Mouse (Mus musculus) limb, embryonic 14.5 days (tissue): Measurements from ENCODE around the gene Rplp2. TPM values are rescaled to one million over a fixed set of nuclear protein-coding genes. Genes with fewer than 3 reads are reported as not detected.

ENCODE experiments used
- ATAC-seq: fragments of 200-750 bp; cut with Nextera tagmentation; 2 replicates; pipeline ENCODE4 v1.8.0; 2017; ENCODE audit warnings: low read depth, moderate number of reproducible peaks, moderate TSS enrichment; ENCODE audit not compliant: low FRiP score
- DNase-seq: peaks from one replicate; pipeline ENCODE4 v3.0.0-alpha.2; 2015; ENCODE audit warnings: low spot score
- H3K27ac ChIP-seq: fragments of 300-500 bp; sonication (generic); replicated peaks from 2 replicates; pipeline ENCODE4 v1.5.1; 2014; ENCODE audit warnings: low read depth, mild to moderate bottlenecking, low read length, moderate library complexity, mixed read lengths
- H3K27me3 ChIP-seq: fragments of 300-500 bp; sonication (generic); 2 replicates; pipeline ENCODE4 v1.6.1; 2014; ENCODE audit warnings: low read length, mixed read lengths; ENCODE audit not compliant: control insufficient read depth, insufficient read depth
- H3K36me3 ChIP-seq: fragments of 300-500 bp; sonication (generic); 2 replicates; pipeline ENCODE4 v1.6.1; 2014; ENCODE audit warnings: mild to moderate bottlenecking, low read length, moderate library complexity, mixed read lengths; ENCODE audit not compliant: control insufficient read depth, insufficient read depth
- H3K4me1 ChIP-seq: fragments of 300-500 bp; sonication (generic); 2 replicates; pipeline ENCODE4 v1.6.1; 2014; ENCODE audit warnings: antibody characterized with exemption, low read length, mixed read lengths; ENCODE audit not compliant: control insufficient read depth, insufficient read depth
- H3K4me2 ChIP-seq: fragments of 300-500 bp; sonication (generic); replicated peaks from 2 replicates; pipeline ENCODE4 v1.6.1; 2014; ENCODE audit warnings: low read depth, mild to moderate bottlenecking, low read length, moderate library complexity; ENCODE audit not compliant: severe bottlenecking
- H3K4me3 ChIP-seq: fragments of 300-500 bp; sonication (generic); replicated peaks from 2 replicates; pipeline ENCODE4 v1.5.1; 2014; ENCODE audit warnings: low read length
- H3K9ac ChIP-seq: fragments of 300-500 bp; sonication (generic); 2 replicates; pipeline ENCODE4 v1.6.1; 2014; ENCODE audit warnings: mild to moderate bottlenecking, low read depth, low read length, moderate library complexity; ENCODE audit not compliant: severe bottlenecking
- H3K9me3 ChIP-seq: fragments of 300-500 bp; sonication (generic); 2 replicates; pipeline ENCODE4 v1.6.1; 2016; ENCODE audit warnings: low read length; ENCODE audit not compliant: control insufficient read depth
- POLR2A ChIP-seq: fragments of 200-500 bp; IDR thresholded peaks from 2 replicates; pipeline ENCODE4 v1.8.0; 2012; ENCODE audit warnings: inconsistent platforms, mild to moderate bottlenecking, moderate library complexity, borderline replicate concordance; ENCODE audit not compliant: insufficient read depth, insufficient read length; ENCODE audit errors: extremely low read depth
- WGBS: fragments of 180-500 bp; shearing (Covaris S2); extraction: QIAGEN DNeasy Blood & Tissue Kit; methylation state at CpG from one replicate; pipeline ENCODE4 v1.1.7; 2014; 5-methylcytosine and 5-hydroxymethylcytosine counted together
- polyA plus RNA-seq, 2 experiments: library from polyadenylated mRNA; depleted of rRNA in 1 of 2; stranded (reverse) in 1 of 2; unstranded in 1 of 2; fragments of >200 nt; fragmentation: Nextera tagmentation in 1 of 2; extraction: Ambion mirVana in 1 of 2; gene quantifications; 2 replicates each; pipeline versions ENCODE4 v1.2.1 to v1.2.3; 2012 to 2014

Rplp2 gene
- polyA plus RNA-seq, 2 experiments = 1,364 to 1,375 TPM

- Histone ChIP-seq H3K27ac (no peak overlapping the region), H3K27me3 (no peaks in the 10 kb centered on the region), H3K36me3 (peaks cover 37% of the 10 kb centered on the region), H3K4me1 (peaks cover 10% of the 10 kb centered on the region), H3K4me3 (peak overlapping the region; percentile 19), H3K9me3 (no peaks in the 10 kb centered on the region), H3K9ac (no peak overlapping the region), H3K4me2 (peak overlapping the region; percentile 39)
- DNase-seq (no peak), ATAC-seq (no peak)
- TF ChIP-seq POLR2A = no peak
- WGBS = 50% methylated on average over 5 of the region's 5 CpGs
Observed at GRCm38 (mm10) chr7:141428701-141429100, 18.5 kb upstream of the Rplp2 start.

DNA sequence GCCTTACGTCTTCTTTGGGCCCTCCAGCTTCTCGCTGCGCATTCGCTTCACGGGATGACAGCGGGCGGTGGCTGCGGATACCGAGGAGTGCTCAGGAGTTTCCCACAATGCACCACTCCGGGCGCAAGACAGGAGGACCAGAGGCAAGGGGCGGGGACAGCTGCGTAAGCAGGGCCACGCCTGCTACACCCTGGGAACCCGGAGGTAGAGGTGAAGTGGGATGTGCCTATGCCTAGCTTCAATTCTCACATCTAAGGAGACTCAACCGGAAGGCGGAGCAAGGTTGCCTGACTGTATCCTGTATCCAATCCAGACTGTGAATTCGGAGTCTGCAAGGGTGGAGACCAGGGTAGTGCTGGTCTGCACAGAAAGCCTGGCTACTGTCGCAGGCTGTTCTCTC, 17.9 kb upstream of the Rplp2 start, which contains the start of gene Cend1:
TSS of gene Cend1 (minus strand) at position 182 of the 400 bp plus-strand sequence.
- Histone ChIP-seq H3K4me2 (peak within 1 kb of the TSS; percentile 39), H3K9me3 (no peaks in the 10 kb centered on the region), H3K4me1 (peaks cover 14% of the 10 kb centered on the region), H3K9ac (peak within 1 kb of the TSS; percentile 40), H3K27ac (no peak within 1 kb of the TSS), H3K36me3 (peaks cover 39% of the 10 kb centered on the region), H3K4me3 (peak within 1 kb of the TSS; percentile 19), H3K27me3 (no peaks in the 10 kb centered on the region)
- DNase-seq (peak; percentile 52), ATAC-seq (peak; percentile 62)
- 4% methylated on average over 19 of the region's 19 CpGs for WGBS
- no peak for TF ChIP-seq POLR2A

DNA sequence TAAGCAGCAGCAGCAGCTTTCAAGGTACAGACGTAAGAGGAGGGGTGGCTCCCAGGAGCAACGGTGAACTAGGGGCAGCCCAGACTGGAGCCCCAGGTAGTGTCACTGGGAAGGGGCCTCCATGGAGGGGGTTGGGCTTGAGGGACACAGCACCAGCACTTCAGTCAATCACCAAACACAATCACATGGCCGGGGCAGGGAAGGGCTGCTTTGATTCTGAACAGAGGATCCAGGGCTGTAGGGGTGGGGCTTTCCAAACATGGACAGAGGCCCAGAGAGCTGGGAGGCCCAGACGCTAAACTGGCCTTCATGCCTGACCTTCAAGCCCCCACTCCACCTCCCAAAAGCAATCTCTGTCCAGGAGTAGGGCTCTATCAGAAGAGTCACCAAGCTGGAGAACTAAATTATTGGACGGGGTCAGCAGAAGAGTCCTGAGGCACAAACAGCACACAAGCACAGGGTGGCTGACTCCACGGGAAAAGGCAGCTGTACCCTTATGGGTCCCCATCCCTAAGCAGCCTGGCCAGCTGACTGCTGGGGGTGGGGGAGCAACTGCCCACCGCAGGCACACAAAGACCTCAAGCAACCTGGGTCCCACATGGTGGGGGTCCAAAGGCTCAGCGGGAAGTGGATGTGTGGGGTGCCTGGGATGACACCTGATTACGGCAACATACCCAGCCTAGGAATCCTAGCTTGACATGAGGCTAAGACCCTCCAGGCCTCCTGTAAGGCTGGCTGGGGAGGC, 17.2 kb upstream of the Rplp2 start:
- H3K4me1 ChIP-seq = peaks cover 17% of the 10 kb centered on the region
- H3K9ac ChIP-seq = peak overlapping the region; percentile 40; the same call in 1 of the 2 replicates
- H3K9me3 ChIP-seq = no peaks in the 10 kb centered on the region
- H3K4me2 ChIP-seq = peak overlapping the region; percentile 39
- no peak overlapping the region for H3K27ac ChIP-seq
- WGBS = 61% methylated on average over 9 of the region's 9 CpGs
- H3K4me3 ChIP-seq = no peak overlapping the region
- peaks cover 39% of the 10 kb centered on the region for H3K36me3 ChIP-seq
- no peak for TF ChIP-seq POLR2A
- H3K27me3 ChIP-seq = no peaks in the 10 kb centered on the region
- ATAC-seq = no peak
- DNase-seq = no peak

DNA sequence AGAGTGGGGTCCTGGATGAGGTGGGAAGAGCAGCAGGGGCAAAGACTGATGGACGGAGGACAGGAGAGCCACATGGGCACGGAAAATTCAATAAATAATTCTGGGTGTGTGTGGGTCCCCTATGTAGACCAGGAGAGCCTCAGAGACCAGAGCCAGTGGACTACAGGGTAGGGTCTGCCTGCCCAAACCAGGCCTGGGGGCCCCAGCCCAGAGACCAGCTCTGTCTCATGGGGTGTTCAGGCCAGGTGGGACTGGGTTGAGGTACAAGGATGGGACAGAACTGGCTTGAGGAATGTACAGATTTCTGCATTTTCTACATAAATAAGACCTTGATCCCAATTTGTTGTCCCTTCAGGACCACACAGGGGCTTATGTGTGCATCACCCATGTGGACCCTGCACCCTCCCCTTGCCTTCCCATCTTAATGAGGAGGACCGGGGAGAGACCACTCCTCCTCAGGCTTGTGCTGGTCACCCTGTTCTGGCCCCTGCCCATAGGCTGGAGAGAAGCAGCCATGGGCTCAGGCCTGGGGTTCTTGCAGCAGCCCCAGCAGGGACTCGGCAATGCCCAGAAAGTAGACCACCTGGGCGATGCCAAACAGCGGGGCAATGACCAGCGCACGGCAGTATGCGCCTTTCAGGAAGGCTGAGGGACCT, 16.5 kb upstream of the Rplp2 start:
- H3K27me3 ChIP-seq = no peaks in the 10 kb centered on the region
- 92% methylated on average over 9 of the region's 9 CpGs for WGBS
- peaks cover 22% of the 10 kb centered on the region for H3K4me1 ChIP-seq
- TF ChIP-seq POLR2A = no peak
- H3K9ac ChIP-seq = no peak overlapping the region
- no peak for ATAC-seq
- no peak overlapping the region for H3K27ac ChIP-seq
- no peaks in the 10 kb centered on the region for H3K9me3 ChIP-seq
- no peak for DNase-seq
- no peak overlapping the region for H3K4me3 ChIP-seq
- H3K36me3 ChIP-seq = peaks cover 39% of the 10 kb centered on the region
- no peak overlapping the region for H3K4me2 ChIP-seq

DNA sequence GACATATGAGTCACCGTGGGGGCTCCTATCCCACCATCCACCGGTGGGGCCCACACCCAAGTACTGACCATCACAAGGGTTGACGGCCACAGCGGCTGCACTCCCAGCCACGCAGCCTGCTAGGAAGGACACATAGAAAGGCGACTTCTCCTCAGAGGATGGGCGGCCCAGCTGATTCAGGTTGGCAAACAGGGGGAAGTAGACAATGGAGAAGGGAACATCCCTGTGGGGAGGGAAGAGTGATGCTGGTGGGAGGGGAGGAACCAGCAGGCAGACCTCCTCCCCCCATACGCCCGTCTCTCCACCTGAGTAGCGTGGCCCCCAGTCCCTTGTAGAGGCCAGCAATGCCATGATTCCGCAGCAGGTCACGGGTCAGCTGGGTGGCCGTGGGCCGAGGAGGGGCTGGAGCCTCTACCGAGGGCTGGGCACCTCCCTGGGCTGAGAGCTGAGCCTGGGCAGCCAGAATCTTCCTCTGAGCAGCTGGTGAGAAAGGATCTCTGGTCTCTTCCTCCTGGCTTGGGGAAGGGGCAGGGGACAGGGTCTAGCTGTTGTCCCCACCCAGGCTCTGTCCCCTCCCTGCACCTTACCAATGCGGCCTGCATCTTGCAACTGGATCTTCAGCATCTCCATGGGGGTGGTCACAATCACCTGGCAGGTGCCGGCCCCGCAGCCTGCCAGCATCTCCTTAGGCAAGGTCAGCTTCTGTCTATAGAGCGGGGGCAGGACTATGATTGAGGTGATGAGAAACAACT, 15.6 kb upstream of the Rplp2 start:
- H3K4me2 ChIP-seq = no peak overlapping the region
- peaks cover 39% of the 10 kb centered on the region for H3K36me3 ChIP-seq
- H3K27me3 ChIP-seq = no peaks in the 10 kb centered on the region
- no peak overlapping the region for H3K27ac ChIP-seq
- DNase-seq (no peak), ATAC-seq (no peak)
- no peak overlapping the region for H3K9ac ChIP-seq
- 94% methylated on average over 14 of the region's 19 CpGs for whole genome bisulfite sequencing
- peaks cover 28% of the 10 kb centered on the region for H3K4me1 ChIP-seq
- H3K4me3 ChIP-seq = no peak overlapping the region
- H3K9me3 ChIP-seq = no peaks in the 10 kb centered on the region
- TF ChIP-seq POLR2A = no peak
